Mouse (Mus musculus): ENCODE results near the gene Ric1. TPM values are rescaled to one million over a fixed set of nuclear protein-coding genes. Genes with fewer than 3 reads are reported as not detected.

The Ric1 gene
- polyA plus RNA-seq, 1 experiment from 2014 or later, result 18.6 TPM

GRCm38 (mm10) chr19:29501106-29501505 lies 21.0 kb upstream of the Ric1 start:
- H3K4me1 ChIP-seq (ENCODE audit: insufficient read depth, low read depth, low read length), result no peaks in the 10 kb centered on the region; the same call in 1 of the 2 replicates
- peak; percentile 66 for ATAC-seq
- TF ChIP-seq EP300 (IDR thresholded peaks at IDR 0.05) (no peak), CTCF (IDR thresholded peaks at IDR 0.05) (peak; percentile 63)
- peak overlapping the region; percentile 49 for H3K4me2 ChIP-seq (replicated peaks; ENCODE audit: low read depth, low read length)
- WGBS, result 46% methylated on average over 11 of the region's 11 CpGs
- no peak overlapping the region for H3K27ac ChIP-seq (ENCODE audit: low read length)
- peak; percentile 46 for DNase-seq (ENCODE audit: low spot score)
- H3K9ac ChIP-seq (replicated peaks; ENCODE audit: low read depth), result no peak overlapping the region; the same call in 1 of the 2 replicates
- H3K27me3 ChIP-seq (replicated peaks; ENCODE audit: insufficient read depth, low read length), result no peaks in the 10 kb centered on the region
- no peaks in the 10 kb centered on the region for H3K9me3 ChIP-seq (ENCODE audit: low read length)
- no peaks in the 10 kb centered on the region for H3K36me3 ChIP-seq (ENCODE audit: insufficient read depth, low read length)
- peak overlapping the region; percentile 19 for H3K4me3 ChIP-seq (ENCODE audit: low read depth, low read length)

- Histone ChIP-seq H3K4me2 (replicated peaks; ENCODE audit: low read depth, low read length) (peak overlapping the region; percentile 49), H3K27me3 (replicated peaks; ENCODE audit: insufficient read depth, low read length) (no peaks in the 10 kb centered on the region), H3K36me3 (ENCODE audit: insufficient read depth, low read length) (no peaks in the 10 kb centered on the region), H3K27ac (ENCODE audit: low read length) (no peak overlapping the region), H3K9me3 (ENCODE audit: low read length) (no peaks in the 10 kb centered on the region), H3K9ac (replicated peaks; ENCODE audit: low read depth) (no peak overlapping the region), H3K4me1 (ENCODE audit: insufficient read depth, low read depth, low read length) (no peaks in the 10 kb centered on the region; the same call in 1 of the 2 replicates), H3K4me3 (ENCODE audit: low read depth, low read length) (peak overlapping the region; percentile 19; the same call in 1 of the 2 replicates)
- ATAC-seq, result peak; percentile 78
- WGBS, result 8% methylated on average over 6 of the region's 6 CpGs
- DNase-seq (ENCODE audit: low spot score), result peak; percentile 85
- TF ChIP-seq CTCF (IDR thresholded peaks at IDR 0.05) (peak; percentile 89), EP300 (IDR thresholded peaks at IDR 0.05) (no peak)
Observed at GRCm38 (mm10) chr19:29501507-29501906, 20.6 kb upstream of the Ric1 start.

- no peaks in the 10 kb centered on the region for H3K36me3 ChIP-seq (ENCODE audit: insufficient read depth, low read length)
- 79% methylated on average over 2 of the region's 2 CpGs for WGBS
- H3K9me3 ChIP-seq (ENCODE audit: low read length), result no peaks in the 10 kb centered on the region
- no peak for DNase-seq (ENCODE audit: low spot score)
- no peak for TF ChIP-seq EP300 (IDR thresholded peaks at IDR 0.05)
- no peak for TF ChIP-seq CTCF (IDR thresholded peaks at IDR 0.05)
- H3K4me3 ChIP-seq (ENCODE audit: low read depth, low read length), result no peak overlapping the region
- H3K9ac ChIP-seq (replicated peaks; ENCODE audit: low read depth), result no peak overlapping the region
- no peak overlapping the region for H3K27ac ChIP-seq (ENCODE audit: low read length)
- no peak overlapping the region for H3K4me2 ChIP-seq (replicated peaks; ENCODE audit: low read depth, low read length)
- no peak for ATAC-seq
- no peaks in the 10 kb centered on the region; the same call in 1 of the 2 replicates for H3K4me1 ChIP-seq (ENCODE audit: insufficient read depth, low read depth, low read length)
- H3K27me3 ChIP-seq (replicated peaks; ENCODE audit: insufficient read depth, low read length), result no peaks in the 10 kb centered on the region
Observed at GRCm38 (mm10) chr19:29504131-29504530, 18.0 kb upstream of the Ric1 start.

- TF ChIP-seq EP300 (IDR thresholded peaks at IDR 0.05), result no peak
- no peak for TF ChIP-seq CTCF (IDR thresholded peaks at IDR 0.05)
- H3K27me3 ChIP-seq (replicated peaks; ENCODE audit: insufficient read depth, low read length), result no peaks in the 10 kb centered on the region
- H3K27ac ChIP-seq (ENCODE audit: low read length), result no peak overlapping the region
- H3K4me2 ChIP-seq (replicated peaks; ENCODE audit: low read depth, low read length), result no peak overlapping the region
- H3K9ac ChIP-seq (replicated peaks; ENCODE audit: low read depth), result no peak overlapping the region
- DNase-seq (ENCODE audit: low spot score) (no peak), ATAC-seq (no peak)
- H3K36me3 ChIP-seq (ENCODE audit: insufficient read depth, low read length), result no peaks in the 10 kb centered on the region
- H3K4me3 ChIP-seq (ENCODE audit: low read depth, low read length), result no peak overlapping the region
- no peaks in the 10 kb centered on the region for H3K9me3 ChIP-seq (ENCODE audit: low read length)
- 72% methylated on average over 7 of the region's 7 CpGs for WGBS
- H3K4me1 ChIP-seq (ENCODE audit: insufficient read depth, low read depth, low read length), result no peaks in the 10 kb centered on the region; the same call in 1 of the 2 replicates
Observed at GRCm38 (mm10) chr19:29505617-29506016, 16.5 kb upstream of the Ric1 start.

- Histone ChIP-seq H3K4me1 (ENCODE audit: insufficient read depth, low read depth, low read length) (no peaks in the 10 kb centered on the region), H3K9ac (replicated peaks; ENCODE audit: low read depth) (no peak overlapping the region), H3K27ac (ENCODE audit: low read length) (no peak overlapping the region), H3K27me3 (replicated peaks; ENCODE audit: insufficient read depth, low read length) (no peaks in the 10 kb centered on the region), H3K36me3 (ENCODE audit: insufficient read depth, low read length) (no peaks in the 10 kb centered on the region), H3K4me3 (ENCODE audit: low read depth, low read length) (no peak overlapping the region), H3K4me2 (replicated peaks; ENCODE audit: low read depth, low read length) (no peak overlapping the region), H3K9me3 (ENCODE audit: low read length) (no peaks in the 10 kb centered on the region)
- TF ChIP-seq CTCF (IDR thresholded peaks at IDR 0.05) (no peak), EP300 (IDR thresholded peaks at IDR 0.05) (no peak)
- DNase-seq (ENCODE audit: low spot score) (no peak), ATAC-seq (no peak)
- WGBS, result 64% methylated on average over 7 of the region's 7 CpGs
Observed at GRCm38 (mm10) chr19:29508208-29508607, 13.9 kb upstream of the Ric1 start.

GRCm38 (mm10) chr19:29509857-29510256 lies 12.2 kb upstream of the Ric1 start:
- 84% methylated on average over 7 of the region's 7 CpGs for WGBS
- Histone ChIP-seq H3K27ac (ENCODE audit: low read length) (no peak overlapping the region), H3K36me3 (ENCODE audit: insufficient read depth, low read length) (no peaks in the 10 kb centered on the region), H3K9me3 (ENCODE audit: low read length) (no peaks in the 10 kb centered on the region), H3K27me3 (replicated peaks; ENCODE audit: insufficient read depth, low read length) (no peaks in the 10 kb centered on the region), H3K9ac (replicated peaks; ENCODE audit: low read depth) (no peak overlapping the region), H3K4me2 (replicated peaks; ENCODE audit: low read depth, low read length) (no peak overlapping the region), H3K4me3 (ENCODE audit: low read depth, low read length) (no peak overlapping the region), H3K4me1 (ENCODE audit: insufficient read depth, low read depth, low read length) (no peaks in the 10 kb centered on the region)
- no peak for DNase-seq (ENCODE audit: low spot score)
- ATAC-seq, result no peak
- TF ChIP-seq EP300 (IDR thresholded peaks at IDR 0.05), result no peak
- TF ChIP-seq CTCF (IDR thresholded peaks at IDR 0.05), result no peak

- H3K36me3 ChIP-seq (ENCODE audit: insufficient read depth, low read length), result no peaks in the 10 kb centered on the region
- H3K9ac ChIP-seq (replicated peaks; ENCODE audit: low read depth), result no peak overlapping the region
- H3K4me2 ChIP-seq (replicated peaks; ENCODE audit: low read depth, low read length), result no peak overlapping the region
- ATAC-seq (no peak), DNase-seq (ENCODE audit: low spot score) (no peak)
- 69% methylated on average over 2 of the region's 2 CpGs for WGBS
- H3K27ac ChIP-seq (ENCODE audit: low read length), result no peak overlapping the region
- no peak for TF ChIP-seq EP300 (IDR thresholded peaks at IDR 0.05)
- no peak for TF ChIP-seq CTCF (IDR thresholded peaks at IDR 0.05)
- H3K4me1 ChIP-seq (ENCODE audit: insufficient read depth, low read depth, low read length), result no peaks in the 10 kb centered on the region
- H3K9me3 ChIP-seq (ENCODE audit: low read length), result no peaks in the 10 kb centered on the region
- H3K27me3 ChIP-seq (replicated peaks; ENCODE audit: insufficient read depth, low read length), result no peaks in the 10 kb centered on the region
- H3K4me3 ChIP-seq (ENCODE audit: low read depth, low read length), result no peak overlapping the region
Observed at GRCm38 (mm10) chr19:29511826-29512225, 10.3 kb upstream of the Ric1 start.
